Mouse (Mus musculus): Measurements from ENCODE around the gene Ccdc114. TPM values are rescaled to one million over a fixed set of nuclear protein-coding genes. Genes with fewer than 3 reads are reported as not detected.
A peak's percentile ranks its signal among the peaks of the same experiment; 100 is the strongest.

Ccdc114 gene
- polyA plus RNA-seq, 1 experiment from 2014 or later, result 3.8 TPM

- no peak overlapping the region for H3K4me3 ChIP-seq (ENCODE audit: low read depth, low read length)
- H3K4me2 ChIP-seq (ENCODE audit: low read depth, severe bottlenecking), result no peak overlapping the region; the same call in 1 of the 2 replicates
- no peak overlapping the region for H3K27ac ChIP-seq (replicated peaks; ENCODE audit: low read depth, low read length)
- no peak for DNase-seq (ENCODE audit: low spot score)
- peak overlapping the region; percentile 30; the same call in 1 of the 2 replicates for H3K9ac ChIP-seq (ENCODE audit: low read length)
- H3K36me3 ChIP-seq (ENCODE audit: control insufficient read depth, insufficient read depth, low read length), result peaks cover 5% of the 10 kb centered on the region; the same call in 1 of the 2 replicates
- no peak for ATAC-seq (ENCODE audit: insufficient number of reproducible peaks, low FRiP score, low TSS enrichment, low read depth)
- WGBS, result 88% methylated on average over 6 of the region's 6 CpGs
- no peaks in the 10 kb centered on the region; the same call in 1 of the 2 replicates for H3K9me3 ChIP-seq (ENCODE audit: control insufficient read depth, low read length)
- peaks cover 29% of the 10 kb centered on the region for H3K4me1 ChIP-seq (ENCODE audit: control insufficient read depth, insufficient read depth, low read length)
- no peaks in the 10 kb centered on the region for H3K27me3 ChIP-seq (ENCODE audit: control insufficient read depth, insufficient read depth, low read length)
These were observed 9.8 kb upstream of the Ccdc114 start for GRCm38 (mm10) chr7:45914067-45914466.

- Histone ChIP-seq H3K36me3 (ENCODE audit: control insufficient read depth, insufficient read depth, low read length) (no peaks in the 10 kb centered on the region; the same call in 1 of the 2 replicates), H3K4me1 (ENCODE audit: control insufficient read depth, insufficient read depth, low read length) (peaks cover 32% of the 10 kb centered on the region), H3K9ac (ENCODE audit: low read length) (no peak overlapping the region), H3K4me2 (ENCODE audit: low read depth, severe bottlenecking) (no peak overlapping the region), H3K27me3 (ENCODE audit: control insufficient read depth, insufficient read depth, low read length) (no peaks in the 10 kb centered on the region), H3K27ac (replicated peaks; ENCODE audit: low read depth, low read length) (no peak overlapping the region), H3K9me3 (ENCODE audit: control insufficient read depth, low read length) (no peaks in the 10 kb centered on the region; the same call in 1 of the 2 replicates), H3K4me3 (ENCODE audit: low read depth, low read length) (no peak overlapping the region)
- DNase-seq (ENCODE audit: low spot score) (no peak), ATAC-seq (ENCODE audit: insufficient number of reproducible peaks, low FRiP score, low TSS enrichment, low read depth) (no peak)
- 89% methylated on average over 5 of the region's 5 CpGs for WGBS
These were observed 8.9 kb upstream of the Ccdc114 start for GRCm38 (mm10) chr7:45915011-45915410.

DNA sequence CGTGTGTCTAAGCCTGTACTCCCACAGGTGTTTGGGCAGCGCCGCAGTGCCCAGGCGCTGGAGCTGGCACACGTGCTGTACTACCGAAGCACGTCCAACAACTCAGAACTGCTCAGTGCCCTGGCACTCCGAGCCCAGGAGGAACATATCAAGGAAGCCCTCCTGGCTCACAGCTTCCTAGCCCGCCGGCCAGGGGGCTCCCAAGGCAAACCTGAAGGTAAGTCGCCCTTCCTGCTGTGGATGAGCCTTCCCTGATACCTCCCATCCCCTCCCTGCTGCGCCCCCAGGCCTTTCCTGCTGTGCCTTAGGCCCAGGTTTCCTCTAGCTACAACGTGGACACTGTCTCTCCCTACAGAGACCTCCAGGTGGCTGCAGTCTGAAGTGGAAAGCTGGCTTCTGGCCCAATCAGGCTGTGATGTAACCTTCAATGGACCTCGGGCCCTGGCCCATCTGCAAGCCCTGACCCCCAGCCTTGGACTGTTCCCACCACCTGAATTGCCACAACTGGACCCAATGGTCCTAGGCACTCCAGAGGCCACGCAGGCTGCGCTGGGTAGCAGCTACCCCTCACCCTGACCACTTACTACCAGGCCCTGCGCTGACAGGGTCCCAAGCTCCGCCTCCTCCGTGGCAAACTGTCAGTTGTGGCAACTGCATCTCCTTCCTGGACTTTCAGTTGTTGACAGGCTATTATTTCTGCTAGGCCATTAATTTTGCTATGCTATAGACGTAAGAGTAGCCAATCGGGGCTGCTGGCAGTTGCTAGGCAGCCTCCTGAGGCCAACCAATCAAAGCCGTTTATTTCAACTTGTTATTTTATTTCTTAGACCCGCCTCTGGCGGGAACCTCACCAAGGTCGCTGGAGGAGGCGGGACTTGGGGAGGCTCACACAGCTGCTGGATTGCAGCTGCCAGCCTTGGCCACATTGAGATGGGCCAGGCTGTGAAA is 7.5 kb upstream of the Ccdc114 start:
- DNase-seq (ENCODE audit: low spot score) (peak; percentile 82), ATAC-seq (ENCODE audit: insufficient number of reproducible peaks, low FRiP score, low TSS enrichment, low read depth) (peak; percentile 86)
- WGBS, result 37% methylated on average over 26 of the region's 26 CpGs

DNA sequence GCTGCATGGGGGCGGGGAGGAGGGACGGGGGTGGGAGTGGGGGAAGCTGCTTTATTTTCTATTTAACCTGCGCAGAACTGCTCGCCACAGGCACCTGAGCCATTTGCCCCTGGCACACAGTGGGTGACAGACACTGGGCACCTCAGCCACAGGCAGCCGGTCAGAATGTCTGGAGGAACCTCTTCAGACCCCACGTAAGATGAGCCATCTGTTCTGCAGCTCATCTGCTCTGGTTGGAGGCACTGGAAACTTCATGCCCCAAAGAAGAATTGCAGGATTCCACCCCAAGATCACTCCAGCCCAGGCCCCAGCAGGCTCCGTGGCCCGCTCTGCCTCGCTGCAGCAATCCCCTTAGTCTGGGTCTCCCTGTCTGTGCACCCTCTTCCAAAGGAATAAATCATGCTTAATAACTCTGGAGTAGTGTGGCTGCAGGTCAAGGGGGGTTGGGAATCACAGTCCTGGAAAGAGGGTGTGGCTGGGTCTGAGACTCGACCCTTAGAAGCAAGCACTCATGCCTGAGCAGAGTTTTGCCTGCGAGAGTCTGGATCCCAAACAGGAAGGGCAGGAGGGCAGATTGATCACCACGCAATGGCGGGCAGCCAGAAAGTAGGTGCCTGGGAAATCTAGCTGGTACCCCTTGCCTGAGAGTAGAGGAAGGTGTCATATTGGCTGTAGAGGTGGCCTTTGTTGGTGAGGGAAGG is 6.7 kb upstream of the Ccdc114 start:
- no peak for ATAC-seq (ENCODE audit: insufficient number of reproducible peaks, low FRiP score, low TSS enrichment, low read depth)

More for the DNA sequence above, 7.5 kb upstream of the Ccdc114 start:
- Histone ChIP-seq H3K4me1 (ENCODE audit: control insufficient read depth, insufficient read depth, low read length) (peaks cover 41% of the 10 kb centered on the region), H3K27ac (replicated peaks; ENCODE audit: low read depth, low read length) (peak overlapping the region; percentile 89), H3K4me2 (ENCODE audit: low read depth, severe bottlenecking) (peak overlapping the region; percentile 40), H3K9me3 (ENCODE audit: control insufficient read depth, low read length) (no peaks in the 10 kb centered on the region), H3K27me3 (ENCODE audit: control insufficient read depth, insufficient read depth, low read length) (no peaks in the 10 kb centered on the region), H3K4me3 (ENCODE audit: low read depth, low read length) (no peak overlapping the region), H3K9ac (ENCODE audit: low read length) (peak overlapping the region; percentile 53), H3K36me3 (ENCODE audit: control insufficient read depth, insufficient read depth, low read length) (no peaks in the 10 kb centered on the region; the same call in 1 of the 2 replicates)

DNA sequence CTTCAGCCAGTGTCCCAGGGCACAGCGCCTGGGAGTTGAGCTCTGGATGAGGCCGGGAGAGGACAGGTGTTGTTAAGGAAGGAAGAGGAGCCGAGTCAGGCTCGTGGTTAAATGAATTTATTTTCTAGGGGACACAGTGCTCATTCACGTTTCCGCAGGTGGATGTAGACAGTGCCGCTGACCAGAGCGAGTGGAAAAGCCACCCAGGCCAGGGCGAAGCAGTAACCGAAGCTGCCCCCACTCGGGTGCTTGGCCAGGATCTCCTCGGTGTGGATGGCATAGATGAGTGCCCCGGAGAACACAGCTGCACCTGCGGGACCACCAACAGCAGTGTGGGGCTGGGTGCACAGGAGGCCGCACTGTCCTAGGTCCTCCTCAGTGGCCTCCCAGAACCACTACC is 5.9 kb upstream of the Ccdc114 start:
- Histone ChIP-seq H3K27ac (replicated peaks; ENCODE audit: low read depth, low read length) (peak overlapping the region; percentile 89), H3K27me3 (ENCODE audit: control insufficient read depth, insufficient read depth, low read length) (no peaks in the 10 kb centered on the region), H3K9ac (ENCODE audit: low read length) (no peak overlapping the region), H3K4me1 (ENCODE audit: control insufficient read depth, insufficient read depth, low read length) (peaks cover 48% of the 10 kb centered on the region), H3K9me3 (ENCODE audit: control insufficient read depth, low read length) (no peaks in the 10 kb centered on the region), H3K4me3 (ENCODE audit: low read depth, low read length) (no peak overlapping the region), H3K36me3 (ENCODE audit: control insufficient read depth, insufficient read depth, low read length) (no peaks in the 10 kb centered on the region; the same call in 1 of the 2 replicates), H3K4me2 (ENCODE audit: low read depth, severe bottlenecking) (peak overlapping the region; percentile 1; the same call in 1 of the 2 replicates)
- DNase-seq (ENCODE audit: low spot score) (no peak), ATAC-seq (ENCODE audit: insufficient number of reproducible peaks, low FRiP score, low TSS enrichment, low read depth) (no peak)
- WGBS, result 88% methylated on average over 15 of the region's 15 CpGs

More for the DNA sequence above, 6.7 kb upstream of the Ccdc114 start:
- Histone ChIP-seq H3K9ac (ENCODE audit: low read length) (peak overlapping the region; percentile 53), H3K4me1 (ENCODE audit: control insufficient read depth, insufficient read depth, low read length) (peaks cover 42% of the 10 kb centered on the region), H3K9me3 (ENCODE audit: control insufficient read depth, low read length) (no peaks in the 10 kb centered on the region), H3K4me3 (ENCODE audit: low read depth, low read length) (0 out of 2 replicates have a peak overlapping the region, but pooled peaks have one; percentile 15), H3K27me3 (ENCODE audit: control insufficient read depth, insufficient read depth, low read length) (no peaks in the 10 kb centered on the region), H3K36me3 (ENCODE audit: control insufficient read depth, insufficient read depth, low read length) (no peaks in the 10 kb centered on the region; the same call in 1 of the 2 replicates), H3K27ac (replicated peaks; ENCODE audit: low read depth, low read length) (peak overlapping the region; percentile 89), H3K4me2 (ENCODE audit: low read depth, severe bottlenecking) (peak overlapping the region; percentile 40)
- WGBS, result 20% methylated on average over 13 of the region's 13 CpGs
- DNase-seq (ENCODE audit: low spot score), result peak; percentile 48

GRCm38 (mm10) chr7:45919083-45919671 is 4.7 kb upstream of the Ccdc114 start:
- Histone ChIP-seq H3K4me1 (ENCODE audit: control insufficient read depth, insufficient read depth, low read length) (peaks cover 46% of the 10 kb centered on the region), H3K27me3 (ENCODE audit: control insufficient read depth, insufficient read depth, low read length) (no peaks in the 10 kb centered on the region), H3K36me3 (ENCODE audit: control insufficient read depth, insufficient read depth, low read length) (no peaks in the 10 kb centered on the region), H3K4me2 (ENCODE audit: low read depth, severe bottlenecking) (no peak overlapping the region), H3K4me3 (ENCODE audit: low read depth, low read length) (no peak overlapping the region), H3K9me3 (ENCODE audit: control insufficient read depth, low read length) (no peaks in the 10 kb centered on the region), H3K27ac (replicated peaks; ENCODE audit: low read depth, low read length) (no peak overlapping the region), H3K9ac (ENCODE audit: low read length) (no peak overlapping the region)
- DNase-seq (ENCODE audit: low spot score), result no peak
- no peak for ATAC-seq (ENCODE audit: insufficient number of reproducible peaks, low FRiP score, low TSS enrichment, low read depth)
- 71% methylated on average over 14 of the region's 14 CpGs for WGBS

GRCm38 (mm10) chr7:45919761-45920160 is 4.1 kb upstream of the Ccdc114 start:
- ATAC-seq (ENCODE audit: insufficient number of reproducible peaks, low FRiP score, low TSS enrichment, low read depth), result no peak
- no peaks in the 10 kb centered on the region for H3K9me3 ChIP-seq (ENCODE audit: control insufficient read depth, low read length)
- H3K4me3 ChIP-seq (ENCODE audit: low read depth, low read length), result no peak overlapping the region
- no peak for DNase-seq (ENCODE audit: low spot score)
- no peak overlapping the region for H3K27ac ChIP-seq (replicated peaks; ENCODE audit: low read depth, low read length)
- H3K9ac ChIP-seq (ENCODE audit: low read length), result no peak overlapping the region
- no peaks in the 10 kb centered on the region for H3K36me3 ChIP-seq (ENCODE audit: control insufficient read depth, insufficient read depth, low read length)
- no peak overlapping the region for H3K4me2 ChIP-seq (ENCODE audit: low read depth, severe bottlenecking)
- H3K4me1 ChIP-seq (ENCODE audit: control insufficient read depth, insufficient read depth, low read length), result peaks cover 44% of the 10 kb centered on the region
- H3K27me3 ChIP-seq (ENCODE audit: control insufficient read depth, insufficient read depth, low read length), result no peaks in the 10 kb centered on the region
- WGBS, result 77% methylated on average over 4 of the region's 4 CpGs

All from limb, embryonic 11.5 days (tissue).